Mouse (Mus musculus): ENCODE data around the gene Ccl9.

The Ccl9 gene

GRCm38 (mm10) chr11:83536831-83537230 is 41.6 kb downstream of the Ccl9 start:
- DNase-seq (ENCODE audit: low spot score): no peak

- DNase-seq (ENCODE audit: low spot score): peak; percentile 69
These were observed 43.6 kb downstream of the Ccl9 start for GRCm38 (mm10) chr11:83534609-83535423.

GRCm38 (mm10) chr11:83534143-83534542 is 44.3 kb downstream of the Ccl9 start:
- no peak for DNase-seq (ENCODE audit: low spot score)

- DNase-seq (ENCODE audit: low spot score): no peak
These were observed 45.2 kb downstream of the Ccl9 start for GRCm38 (mm10) chr11:83533192-83533591.

DNA sequence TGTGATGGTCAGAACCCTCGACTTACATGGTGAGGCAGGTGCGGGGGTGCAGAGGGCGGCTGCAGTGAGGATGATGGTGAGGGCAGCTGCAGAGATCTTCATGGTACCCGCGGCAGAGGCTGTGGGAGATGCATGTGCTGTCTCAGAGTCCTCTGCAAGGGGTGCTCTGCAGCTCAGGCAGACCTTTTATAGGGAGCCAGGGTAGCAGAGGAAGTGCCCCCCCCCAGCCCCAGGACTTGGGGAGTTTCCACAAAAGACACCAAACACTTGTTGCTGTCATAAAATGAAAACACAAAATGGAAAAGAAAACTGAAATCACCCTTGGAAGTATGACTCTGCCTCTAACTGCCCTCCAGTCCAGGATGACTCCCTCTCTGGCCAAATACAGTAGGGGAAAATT is 48.1 kb downstream of the Ccl9 start, which contains the start of gene Ccl5:
Gene Ccl5, minus strand, starts transcription at position 159 of the 400 bp plus-strand sequence.
- no peak for DNase-seq (ENCODE audit: low spot score)

- DNase-seq (ENCODE audit: low spot score): no peak
These were observed 49.4 kb downstream of the Ccl9 start for GRCm38 (mm10) chr11:83529024-83529423.

All from layer of hippocampus, adult 11-12 months (tissue).